In the genomic region with DNA sequence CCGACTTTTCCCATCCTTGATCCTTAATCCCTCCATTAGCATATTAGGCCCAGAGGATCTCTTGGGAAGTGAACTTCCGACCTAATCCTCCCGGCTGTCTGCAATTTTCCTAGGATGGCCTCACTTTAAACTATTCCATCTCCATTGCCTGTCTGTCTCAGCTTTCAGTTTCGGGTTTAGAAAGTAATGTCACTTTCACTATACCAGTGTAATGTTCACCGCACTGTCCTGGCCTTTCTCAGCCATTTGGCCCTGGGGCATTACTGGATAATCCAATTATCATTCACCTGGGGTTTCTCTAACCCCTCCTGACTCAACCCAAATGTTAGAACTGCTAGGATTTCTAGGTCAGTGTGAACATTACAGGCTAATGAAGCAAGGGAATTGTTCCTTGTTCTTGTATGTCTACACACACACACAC, we compare ENCODE assay signal across 8 mouse cellular contexts. TPM values are rescaled to one million over a fixed set of nuclear protein-coding genes. Genes with fewer than 3 reads are reported as not detected.
DNase-seq lines count a peak whose midpoint lies in the region; ATAC-seq and TF ChIP-seq lines count a peak whose summit lies in the region.

No protein-coding gene starts in this region.

- H3K27me3 ChIP-seq in liver, adult 2 months (ENCODE audit: control insufficient read depth, insufficient read depth, low read length) = no peaks in the 10 kb centered on the region
- no peaks in the 10 kb centered on the region for H3K27me3 ChIP-seq in hindbrain, embryonic 13.5 days
- no peaks in the 10 kb centered on the region for H3K27me3 ChIP-seq in midbrain, embryonic 13.5 days

- DNase-seq in liver, adult 2 months (ENCODE audit: extremely low read depth, low read depth, low spot score) = peak; percentile 49
- DNase-seq in liver = no peak
- no peak for DNase-seq in spleen, postnatal 10 days (ENCODE audit: low spot score in 2 of 2)
- no peak for DNase-seq in natural killer cell, adult 2 months (ENCODE audit: low spot score in 2 of 2)
- DNase-seq in yolk sac, embryonic 10.5 days (ENCODE audit: low spot score) = no peak

- peak overlapping the region; percentile 56 for H3K27ac ChIP-seq in liver, adult 2 months (replicated peaks; ENCODE audit: insufficient read depth, low read depth, low read length)
- no peak overlapping the region for H3K27ac ChIP-seq in bone marrow, adult 2 months (ENCODE audit: control insufficient read depth, insufficient read depth, low read depth, low read length, poor library complexity)
- H3K27ac ChIP-seq in hindbrain, embryonic 13.5 days = peak overlapping the region; percentile 96
- H3K27ac ChIP-seq in midbrain, embryonic 13.5 days = peak overlapping the region; percentile 98

- no peak for TF ChIP-seq CTCF in liver, adult 2 months (IDR thresholded peaks at IDR 0.05; ENCODE audit: low read depth, low read length)
- no peak for TF ChIP-seq CTCF in bone marrow, adult 2 months (IDR thresholded peaks at IDR 0.05; ENCODE audit: control insufficient read depth, insufficient read depth, low read length)

- peak overlapping the region; percentile 78 for H3K4me3 ChIP-seq in liver, adult 2 months (ENCODE audit: insufficient read depth, low read depth, low read length)
- H3K4me3 ChIP-seq in bone marrow, adult 2 months (replicated peaks; ENCODE audit: control insufficient read depth, low read depth, low read length) = peak overlapping the region; percentile 94
- H3K4me3 ChIP-seq in hindbrain, embryonic 13.5 days = peak overlapping the region; percentile 99
- H3K4me3 ChIP-seq in midbrain, embryonic 13.5 days (replicated peaks) = peak overlapping the region; percentile 80

- peaks cover 29% of the 10 kb centered on the region for H3K4me1 ChIP-seq in liver, adult 2 months (ENCODE audit: control insufficient read depth, insufficient read depth, low read length)
- H3K4me1 ChIP-seq in bone marrow, adult 2 months (ENCODE audit: control insufficient read depth, insufficient read depth, low read length) = peaks cover 7% of the 10 kb centered on the region
- H3K4me1 ChIP-seq in hindbrain, embryonic 13.5 days (replicated peaks) = peaks cover 76% of the 10 kb centered on the region
- peaks cover 77% of the 10 kb centered on the region for H3K4me1 ChIP-seq in midbrain, embryonic 13.5 days (replicated peaks)

- H3K36me3 ChIP-seq in liver, adult 2 months (ENCODE audit: control insufficient read depth, insufficient read depth, low read length) = no peaks in the 10 kb centered on the region
- H3K36me3 ChIP-seq in hindbrain, embryonic 13.5 days = peaks cover 8% of the 10 kb centered on the region
- H3K36me3 ChIP-seq in midbrain, embryonic 13.5 days = peaks cover 8% of the 10 kb centered on the region

- no peak for TF ChIP-seq POLR2A in liver, adult 2 months (IDR thresholded peaks at IDR 0.05; ENCODE audit: extremely low read depth, insufficient read depth, low read length)
- no peak for TF ChIP-seq POLR2A in bone marrow, adult 2 months (IDR thresholded peaks at IDR 0.05; ENCODE audit: borderline replicate concordance, control insufficient read depth, low read depth, low read length)

- ATAC-seq in hindbrain, embryonic 13.5 days (ENCODE audit: low FRiP score) = no peak
- no peak for ATAC-seq in midbrain, embryonic 13.5 days

- under 1% methylated on average over 5 of the region's 5 CpGs for WGBS in liver, adult 2 months
- 2% methylated on average over 5 of the region's 5 CpGs for WGBS in bone marrow, adult 2 months
- 1% methylated on average over 5 of the region's 5 CpGs for WGBS in hindbrain, embryonic 13.5 days
- under 1% methylated on average over 5 of the region's 5 CpGs for WGBS in midbrain, embryonic 13.5 days

- peak overlapping the region; percentile 95 for H3K9ac ChIP-seq in liver, adult 2 months (ENCODE audit: low read depth, low read length)
- peak overlapping the region; percentile 100 for H3K9ac ChIP-seq in hindbrain, embryonic 13.5 days
- peak overlapping the region; percentile 99 for H3K9ac ChIP-seq in midbrain, embryonic 13.5 days (replicated peaks)

- peak overlapping the region; percentile 83 for H3K4me2 ChIP-seq in hindbrain, embryonic 13.5 days
- H3K4me2 ChIP-seq in midbrain, embryonic 13.5 days (replicated peaks) = peak overlapping the region; percentile 71

- H3K9me3 ChIP-seq in hindbrain, embryonic 13.5 days = no peaks in the 10 kb centered on the region
- no peaks in the 10 kb centered on the region for H3K9me3 ChIP-seq in midbrain, embryonic 13.5 days

- peaks cover 18% of the 10 kb centered on the region for H3K79me2 ChIP-seq in liver, adult 2 months (ENCODE audit: control insufficient read depth, insufficient read depth, low read length)

RNA-seq across cellular contexts. Expression of gene A3galt2, which starts 26.7 kb away (rescaled TPM):
- total RNA-seq in liver, adult 2 months (2014; rRNA removed) = under 0.01 and 0.07 TPM in 2 replicates
- polyA plus RNA-seq in liver, adult 2 months (2012; rRNA removed) = 0.02 TPM in 1 of 2 replicates, not detected in the other
- 0.34 and 1.5 TPM in 2 replicates for polyA plus RNA-seq in bone marrow, adult 2 months (2011; ENCODE audit: insufficient read depth, insufficient read length, low replicate concordance, missing spikeins)
- polyA plus RNA-seq in hindbrain, embryonic 13.5 days (2015; fragmentation: Nextera tagmentation; extraction: Ambion mirVana) = 0.38 and 0.53 TPM in 2 replicates
- polyA plus RNA-seq in midbrain, embryonic 13.5 days (2015; fragmentation: Nextera tagmentation; extraction: Ambion mirVana) = 0.23 and 0.58 TPM in 2 replicates
